Mouse (Mus musculus): Measurements from ENCODE around the gene Wiz.
A peak's percentile ranks its signal among the peaks of the same experiment; 100 is the strongest.

Wiz gene

GRCm38 (mm10) chr17:32389101-32389659 lies at the start of gene Wiz:
Gene Wiz (minus strand): TSS chr17:32389439.
- DNase-seq (ENCODE audit: low spot score in 2 of 2), result peak; percentile 91 to 93

GRCm38 (mm10) chr17:32437106-32437505 lies 47.9 kb upstream of the Wiz start:
- no peak for DNase-seq (ENCODE audit: low spot score in 2 of 2)

GRCm38 (mm10) chr17:32435151-32435550 lies 45.9 kb upstream of the Wiz start:
- DNase-seq (ENCODE audit: low spot score in 2 of 2), result peak in 1 of 2 experiments; percentile 6

GRCm38 (mm10) chr17:32434324-32434723 lies 45.1 kb upstream of the Wiz start:
- DNase-seq (ENCODE audit: low spot score in 2 of 2), result peak; percentile 33 to 53

GRCm38 (mm10) chr17:32431972-32432371 lies 42.7 kb upstream of the Wiz start:
- DNase-seq (ENCODE audit: low spot score in 2 of 2), result no peak

- DNase-seq (ENCODE audit: low spot score in 2 of 2), result no peak
Measured at GRCm38 (mm10) chr17:32426610-32427009, 37.4 kb upstream of the Wiz start.

- DNase-seq (ENCODE audit: low spot score in 2 of 2), result no peak
Measured at GRCm38 (mm10) chr17:32424034-32424433, 34.8 kb upstream of the Wiz start, which contains the start of gene Pglyrp2. Gene Pglyrp2 (minus strand): TSS chr17:32424167.

GRCm38 (mm10) chr17:32420781-32421180 lies 31.5 kb upstream of the Wiz start:
- DNase-seq (ENCODE audit: low spot score in 2 of 2), result no peak

- no peak for DNase-seq (ENCODE audit: low spot score in 2 of 2)
Measured at GRCm38 (mm10) chr17:32419989-32420388, 30.8 kb upstream of the Wiz start.

GRCm38 (mm10) chr17:32416771-32417170 lies 27.5 kb upstream of the Wiz start:
- no peak for DNase-seq (ENCODE audit: low spot score in 2 of 2)

GRCm38 (mm10) chr17:32415417-32416020 lies 26.3 kb upstream of the Wiz start:
- DNase-seq (ENCODE audit: low spot score in 2 of 2), result no peak

- no peak for DNase-seq (ENCODE audit: low spot score in 2 of 2)
Measured at GRCm38 (mm10) chr17:32411898-32412297, 22.7 kb upstream of the Wiz start.

GRCm38 (mm10) chr17:32403417-32403816 lies 14.2 kb upstream of the Wiz start, which contains the start of gene Rasal3:
Gene Rasal3 (minus strand): TSS chr17:32403583.
- no peak for DNase-seq (ENCODE audit: low spot score in 2 of 2)

GRCm38 (mm10) chr17:32402779-32403157 lies 13.5 kb upstream of the Wiz start:
- DNase-seq (ENCODE audit: low spot score in 2 of 2), result no peak

- no peak for DNase-seq (ENCODE audit: low spot score in 2 of 2)
Measured at GRCm38 (mm10) chr17:32402011-32402778, 13.0 kb upstream of the Wiz start.

- no peak for DNase-seq (ENCODE audit: low spot score in 2 of 2)
Measured at GRCm38 (mm10) chr17:32396266-32396665, 7.0 kb upstream of the Wiz start.

- no peak for DNase-seq (ENCODE audit: low spot score in 2 of 2)
Measured at GRCm38 (mm10) chr17:32393944-32394343, 4.7 kb upstream of the Wiz start.

GRCm38 (mm10) chr17:32388370-32389100 lies 704 bp downstream of the Wiz start:
- peak; percentile 31 to 50 for DNase-seq (ENCODE audit: low spot score in 2 of 2)

- no peak for DNase-seq (ENCODE audit: low spot score in 2 of 2)
Measured at GRCm38 (mm10) chr17:32387986-32388369, 1.3 kb downstream of the Wiz start.

- DNase-seq (ENCODE audit: low spot score in 2 of 2), result peak in 1 of 2 experiments; percentile 38
Measured at GRCm38 (mm10) chr17:32386659-32387432, 2.4 kb downstream of the Wiz start.

- DNase-seq (ENCODE audit: low spot score in 2 of 2), result peak in 1 of 2 experiments; percentile 53
Measured at GRCm38 (mm10) chr17:32383661-32384060, 5.6 kb downstream of the Wiz start.

All from heart, adult 9 months (tissue).